Mouse (Mus musculus) heart, postnatal 0 days (tissue): ENCODE measurements around the gene Washc2.

Experiments
- CTCF ChIP-seq: IDR thresholded peaks from 2 replicates; pipeline ENCODE4 v1.5.1; 2016; ENCODE audit warnings: antibody characterized with exemption, control low read depth, low read depth
- EP300 ChIP-seq: IDR thresholded peaks from 2 replicates; pipeline ENCODE4 v1.6.1; 2016; ENCODE audit warnings: antibody characterized with exemption, low read depth

- peak; percentile 49 for TF ChIP-seq CTCF
- no peak for TF ChIP-seq EP300
These were observed 9.7 kb upstream of the Washc2 start for GRCm38 (mm10) chr6:116198173-116198572.
